Mouse (Mus musculus) neural tube, embryonic 14.5 days (tissue): ENCODE data around the gene Lekr1. TPM values are rescaled to one million over a fixed set of nuclear protein-coding genes. Genes with fewer than 3 reads are reported as not detected.

Source experiments
- ATAC-seq: fragments of 200-750 bp; cut with Nextera tagmentation; 2 replicates; pipeline ENCODE4 v1.8.0; 2017; ENCODE audit warnings: low read depth, mild to moderate bottlenecking, moderate TSS enrichment, moderate library complexity
- H3K27ac ChIP-seq: fragments of 300-500 bp; sonication (generic); 2 replicates; pipeline ENCODE4 v1.5.1; 2014; ENCODE audit warnings: low read depth, mild to moderate bottlenecking, control low read depth, low read length, moderate library complexity, mixed read lengths
- H3K27me3 ChIP-seq: fragments of 300-500 bp; sonication (generic); 2 replicates; pipeline ENCODE4 v1.6.1; 2014; ENCODE audit warnings: low read length; ENCODE audit not compliant: control insufficient read depth, insufficient read depth
- H3K36me3 ChIP-seq: fragments of 300-500 bp; sonication (generic); 2 replicates; pipeline ENCODE4 v1.6.1; 2014; ENCODE audit warnings: low read length, mixed read lengths; ENCODE audit not compliant: control insufficient read depth, insufficient read depth
- H3K4me1 ChIP-seq: fragments of 300-500 bp; sonication (generic); 2 replicates; pipeline ENCODE4 v1.6.1; 2014; ENCODE audit warnings: low read length; ENCODE audit not compliant: control insufficient read depth, insufficient read depth
- H3K4me2 ChIP-seq: fragments of 300-500 bp; sonication (generic); 2 replicates; pipeline ENCODE4 v1.6.1; 2014; ENCODE audit warnings: mild to moderate bottlenecking, low read depth, low read length, control low read depth
- H3K4me3 ChIP-seq: fragments of 300-500 bp; sonication (generic); 2 replicates; pipeline ENCODE4 v1.5.1; 2014; ENCODE audit warnings: low read depth, low read length, control low read depth, mixed read lengths
- H3K9ac ChIP-seq: fragments of 300-500 bp; sonication (generic); replicated peaks from 2 replicates; pipeline ENCODE4 v1.6.1; 2014; ENCODE audit warnings: low read depth, mild to moderate bottlenecking, control low read depth, low read length, mixed read lengths
- H3K9me3 ChIP-seq: fragments of 300-500 bp; sonication (generic); 2 replicates; pipeline ENCODE4 v1.6.1; 2016; ENCODE audit warnings: low read length; ENCODE audit not compliant: control insufficient read depth
- WGBS: fragments of 180-500 bp; shearing (Covaris S2); extraction: QIAGEN DNeasy Blood & Tissue Kit; methylation state at CpG from one replicate; pipeline ENCODE4 v1.1.7; 2014; 5-methylcytosine and 5-hydroxymethylcytosine counted together
- polyA plus RNA-seq: library from polyadenylated mRNA; unstranded; fragments of >200 nt; fragmentation: Nextera tagmentation; extraction: Ambion mirVana; gene quantifications from 2 replicates; pipeline ENCODE4 v1.2.1, GENCODE M21; 2014

Lekr1 gene
- polyA plus RNA-seq, 1 experiment from 2014 or later, result 11.1 TPM

GRCm38 (mm10) chr3:65773910-65774309, 107.9 kb downstream of the Lekr1 start:
- ATAC-seq, result no peak
- Histone ChIP-seq H3K4me2 (no peak overlapping the region), H3K4me3 (no peak overlapping the region), H3K36me3 (no peaks in the 10 kb centered on the region), H3K27me3 (no peaks in the 10 kb centered on the region), H3K27ac (no peak overlapping the region), H3K4me1 (no peaks in the 10 kb centered on the region), H3K9me3 (no peaks in the 10 kb centered on the region), H3K9ac (no peak overlapping the region)
- WGBS, result 85% methylated on average over 1 of the region's 1 CpGs

- ATAC-seq, result no peak
- Histone ChIP-seq H3K4me1 (no peaks in the 10 kb centered on the region), H3K9ac (no peak overlapping the region), H3K36me3 (no peaks in the 10 kb centered on the region), H3K9me3 (no peaks in the 10 kb centered on the region), H3K27ac (no peak overlapping the region), H3K4me2 (no peak overlapping the region), H3K27me3 (no peaks in the 10 kb centered on the region), H3K4me3 (no peak overlapping the region)
- 81% methylated on average over 5 of the region's 5 CpGs for WGBS
Measured at GRCm38 (mm10) chr3:65775096-65775495, 109.1 kb downstream of the Lekr1 start.

- Histone ChIP-seq H3K4me1 (no peaks in the 10 kb centered on the region), H3K4me2 (no peak overlapping the region), H3K27ac (no peak overlapping the region), H3K9me3 (no peaks in the 10 kb centered on the region), H3K27me3 (no peaks in the 10 kb centered on the region), H3K9ac (no peak overlapping the region), H3K4me3 (no peak overlapping the region), H3K36me3 (no peaks in the 10 kb centered on the region)
- 82% methylated on average over 5 of the region's 5 CpGs for WGBS
- no peak for ATAC-seq
Measured at GRCm38 (mm10) chr3:65782246-65782645, 116.2 kb downstream of the Lekr1 start.

GRCm38 (mm10) chr3:65790076-65790685, 124.2 kb downstream of the Lekr1 start:
- WGBS, result 74% methylated on average over 3 of the region's 3 CpGs
- Histone ChIP-seq H3K4me3 (no peak overlapping the region), H3K9me3 (no peaks in the 10 kb centered on the region), H3K27ac (no peak overlapping the region), H3K27me3 (no peaks in the 10 kb centered on the region), H3K9ac (no peak overlapping the region), H3K4me1 (no peaks in the 10 kb centered on the region), H3K36me3 (no peaks in the 10 kb centered on the region), H3K4me2 (no peak overlapping the region)
- ATAC-seq, result no peak

- Histone ChIP-seq H3K4me2 (no peak overlapping the region), H3K4me1 (no peaks in the 10 kb centered on the region), H3K9ac (no peak overlapping the region), H3K36me3 (no peaks in the 10 kb centered on the region), H3K9me3 (no peaks in the 10 kb centered on the region), H3K27me3 (no peaks in the 10 kb centered on the region), H3K27ac (no peak overlapping the region), H3K4me3 (no peak overlapping the region)
- WGBS, result 81% methylated on average over 4 of the region's 4 CpGs
- no peak for ATAC-seq
Measured at GRCm38 (mm10) chr3:65793561-65793960, 127.5 kb downstream of the Lekr1 start.

GRCm38 (mm10) chr3:65794711-65795110, 128.7 kb downstream of the Lekr1 start:
- Histone ChIP-seq H3K4me1 (no peaks in the 10 kb centered on the region), H3K4me3 (no peak overlapping the region), H3K27ac (no peak overlapping the region), H3K36me3 (no peaks in the 10 kb centered on the region), H3K9me3 (no peaks in the 10 kb centered on the region), H3K9ac (no peak overlapping the region), H3K4me2 (no peak overlapping the region), H3K27me3 (no peaks in the 10 kb centered on the region)
- 82% methylated on average over 2 of the region's 2 CpGs for WGBS
- ATAC-seq, result no peak

- Histone ChIP-seq H3K4me1 (no peaks in the 10 kb centered on the region), H3K4me3 (no peak overlapping the region), H3K27me3 (no peaks in the 10 kb centered on the region), H3K27ac (no peak overlapping the region), H3K9ac (no peak overlapping the region), H3K36me3 (no peaks in the 10 kb centered on the region), H3K9me3 (no peaks in the 10 kb centered on the region), H3K4me2 (no peak overlapping the region)
- no peak for ATAC-seq
- 90% methylated on average over 5 of the region's 5 CpGs for WGBS
Measured at GRCm38 (mm10) chr3:65797345-65798137, 131.5 kb downstream of the Lekr1 start.

- no peaks in the 10 kb centered on the region for H3K9me3 ChIP-seq
- ATAC-seq, result no peak
- no peaks in the 10 kb centered on the region for H3K27me3 ChIP-seq
- H3K36me3 ChIP-seq, result no peaks in the 10 kb centered on the region
- 91% methylated on average over 4 of the region's 4 CpGs for WGBS
- H3K4me2 ChIP-seq, result no peak overlapping the region
- no peak overlapping the region for H3K4me3 ChIP-seq
- H3K4me1 ChIP-seq, result no peaks in the 10 kb centered on the region
- no peak overlapping the region for H3K27ac ChIP-seq
- no peak overlapping the region for H3K9ac ChIP-seq
Measured at GRCm38 (mm10) chr3:65800962-65801361, 134.9 kb downstream of the Lekr1 start.

GRCm38 (mm10) chr3:65802185-65802584, 136.2 kb downstream of the Lekr1 start:
- Histone ChIP-seq H3K4me1 (no peaks in the 10 kb centered on the region), H3K9me3 (no peaks in the 10 kb centered on the region), H3K4me2 (no peak overlapping the region), H3K9ac (no peak overlapping the region), H3K27me3 (no peaks in the 10 kb centered on the region), H3K36me3 (no peaks in the 10 kb centered on the region), H3K27ac (no peak overlapping the region), H3K4me3 (no peak overlapping the region)
- 84% methylated on average over 5 of the region's 5 CpGs for WGBS
- ATAC-seq, result no peak
